Mouse (Mus musculus) embryonic fibroblast, embryonic 13.5 days (primary cell): ENCODE measurements around the gene Kctd10.

Experiments
- CTCF ChIP-seq: IDR thresholded peaks from 2 replicates; pipeline ENCODE4 v1.5.1; 2011; ENCODE audit warnings: mild to moderate bottlenecking, control low read depth, low read length, moderate library complexity, borderline replicate concordance; ENCODE audit not compliant: insufficient read depth
- POLR2A ChIP-seq: IDR thresholded peaks from 2 replicates; pipeline ENCODE4 v1.6.1; 2011; ENCODE audit warnings: low read depth, mild to moderate bottlenecking, control low read depth, low read length, moderate library complexity

- TF ChIP-seq CTCF (no peak), POLR2A (no peak)
Measured at GRCm38 (mm10) chr5:114373581-114373980, 6.7 kb downstream of the Kctd10 start.
